Mouse (Mus musculus): ENCODE measurements around the gene Krtap12-1.

GRCm38 (mm10) chr10:77677562-77677961, 42.8 kb upstream of the Krtap12-1 start:
- TF ChIP-seq CTCF (IDR thresholded peaks at IDR 0.05; ENCODE audit: extremely low read depth, insufficient read depth, low read length) = no peak
- TF ChIP-seq POLR2A (IDR thresholded peaks at IDR 0.05; ENCODE audit: extremely low read depth, insufficient read depth, low read length) = no peak
